Mouse (Mus musculus): ENCODE data around the gene Fam19a3.
"Not testable (repeated sequence)": the region's sequence is repeated elsewhere in the genome, so short reads cannot be mapped to it uniquely, and the experiment has no call there.

Gene Fam19a3

DNA sequence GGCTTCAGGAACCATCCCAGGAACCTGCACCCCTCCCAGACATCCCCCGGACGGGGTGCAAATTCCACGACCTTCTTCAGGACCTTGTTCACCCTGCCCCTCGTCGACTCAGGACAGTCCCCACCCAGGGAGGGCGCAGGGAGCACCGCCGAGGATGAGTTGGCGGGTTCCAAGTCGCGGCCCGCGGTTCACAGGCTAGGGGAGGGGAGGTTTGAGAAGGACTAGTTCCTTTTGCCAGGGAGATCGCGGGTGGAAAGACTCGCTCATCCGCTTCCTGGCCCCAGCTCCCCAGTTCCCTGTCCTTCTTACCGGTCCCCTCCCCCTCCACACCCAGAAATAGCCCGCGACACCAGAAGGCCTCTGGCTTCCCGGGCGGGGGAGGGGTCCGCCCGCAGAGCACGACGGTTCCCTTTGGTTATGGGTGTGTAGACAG is at the start of gene Fam19a3:
TSS of gene Fam19a3 (minus strand) at position 370 of the 433 bp plus-strand sequence.
- peak; percentile 59 for DNase-seq (ENCODE audit: extremely low spot score, low spot score)

DNA sequence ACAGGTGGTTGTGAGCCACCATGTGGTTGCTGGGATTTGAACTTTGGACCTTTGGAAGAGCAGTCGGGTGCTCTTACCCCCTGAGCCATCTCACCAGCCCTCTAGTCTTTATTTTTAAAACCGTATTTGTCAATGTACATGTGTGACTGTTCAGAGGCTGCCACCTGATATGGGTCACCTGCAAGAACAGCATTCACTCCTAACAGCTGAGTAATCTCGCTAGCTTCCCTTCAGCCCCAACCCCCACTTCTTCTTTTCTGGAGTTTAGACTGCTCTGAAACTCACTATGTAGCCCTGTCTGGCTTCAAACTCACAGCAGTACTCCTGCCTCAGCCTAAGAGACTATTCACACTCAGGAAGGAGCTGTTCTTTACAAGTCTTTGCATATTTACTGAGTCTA is 40.8 kb upstream of the Fam19a3 start:
- DNase-seq (ENCODE audit: extremely low spot score, low spot score) = no peak

DNA sequence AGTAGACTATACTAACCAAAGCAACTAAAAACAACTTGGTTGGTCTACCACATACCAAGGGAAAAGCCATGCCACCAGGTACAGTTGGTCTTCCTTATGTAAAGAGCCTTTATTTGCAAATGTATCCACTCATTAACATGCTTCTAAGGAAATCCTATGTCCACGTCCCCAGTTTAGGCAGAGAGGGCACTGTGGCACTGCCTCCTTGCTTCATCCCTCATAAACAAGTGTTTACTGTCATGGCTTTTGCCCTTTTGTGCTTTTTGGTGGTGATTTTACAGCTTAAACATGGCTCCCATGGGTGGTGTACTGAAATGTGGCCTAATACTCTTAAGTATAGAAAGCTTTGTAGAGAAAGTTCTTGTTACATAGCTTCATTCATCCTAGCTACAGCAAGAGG is 38.8 kb upstream of the Fam19a3 start:
- no peak for DNase-seq (ENCODE audit: extremely low spot score, low spot score)

DNA sequence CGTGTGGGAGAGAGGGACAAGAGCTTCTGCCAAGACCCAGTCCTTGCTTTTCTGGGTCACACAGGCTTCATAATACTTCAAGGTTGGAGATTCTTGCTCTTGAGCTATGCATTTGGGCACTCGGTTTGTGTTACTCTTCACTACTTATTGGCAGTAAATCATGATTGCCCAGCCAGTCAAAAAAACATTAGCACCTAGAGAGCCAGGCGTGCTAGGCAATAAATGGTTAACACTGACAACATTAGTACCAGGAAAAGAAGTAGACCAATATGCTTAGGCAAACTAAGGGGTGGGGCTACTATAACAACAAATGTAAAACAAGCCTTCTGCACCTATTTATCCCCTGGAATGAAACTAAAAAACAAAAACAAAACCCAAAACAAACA is 37.1 kb upstream of the Fam19a3 start:
- DNase-seq (ENCODE audit: extremely low spot score, low spot score) = no peak

DNA sequence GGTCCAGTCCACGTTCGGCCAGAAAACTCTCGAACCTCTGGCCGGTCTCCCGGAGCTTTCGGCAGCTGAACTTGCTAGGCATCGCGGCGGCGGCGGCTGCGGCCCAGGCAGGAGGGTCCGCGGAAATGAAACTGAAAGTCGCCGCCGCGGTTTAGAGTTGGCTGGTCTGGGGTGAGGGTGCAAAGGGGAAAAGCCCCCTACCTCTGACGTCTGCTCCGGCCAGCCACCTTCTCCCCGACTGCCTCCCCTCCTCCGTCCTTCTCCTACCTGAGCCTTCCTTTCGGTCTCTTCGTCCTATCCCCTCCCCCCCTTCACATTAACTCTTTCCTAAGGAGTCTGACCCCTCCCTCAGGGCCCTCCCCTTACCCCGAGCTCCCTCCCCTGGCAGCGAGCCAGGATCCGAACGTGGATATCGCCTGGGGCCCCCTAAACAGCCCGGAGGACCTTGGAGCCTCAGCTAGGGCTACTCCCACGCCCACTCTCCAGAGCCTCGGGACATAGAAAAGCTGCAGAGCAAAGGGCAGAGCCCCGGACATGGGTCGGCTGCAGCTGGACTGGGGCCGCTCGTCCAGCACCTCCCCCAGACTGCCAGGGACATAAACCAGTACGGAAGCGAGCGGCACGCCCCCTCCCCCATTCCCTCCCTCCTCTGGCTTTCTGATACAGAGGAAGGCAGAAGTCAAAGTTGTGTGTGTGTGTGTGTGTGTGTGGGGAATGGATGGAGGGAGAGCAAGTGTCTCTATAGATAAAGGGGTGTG is 36.5 kb upstream of the Fam19a3 start, which contains the start of gene Mov10:
TSS of gene Mov10 (minus strand) at position 573 of the 758 bp plus-strand sequence.
- DNase-seq (ENCODE audit: extremely low spot score, low spot score) = peak; percentile 82

DNA sequence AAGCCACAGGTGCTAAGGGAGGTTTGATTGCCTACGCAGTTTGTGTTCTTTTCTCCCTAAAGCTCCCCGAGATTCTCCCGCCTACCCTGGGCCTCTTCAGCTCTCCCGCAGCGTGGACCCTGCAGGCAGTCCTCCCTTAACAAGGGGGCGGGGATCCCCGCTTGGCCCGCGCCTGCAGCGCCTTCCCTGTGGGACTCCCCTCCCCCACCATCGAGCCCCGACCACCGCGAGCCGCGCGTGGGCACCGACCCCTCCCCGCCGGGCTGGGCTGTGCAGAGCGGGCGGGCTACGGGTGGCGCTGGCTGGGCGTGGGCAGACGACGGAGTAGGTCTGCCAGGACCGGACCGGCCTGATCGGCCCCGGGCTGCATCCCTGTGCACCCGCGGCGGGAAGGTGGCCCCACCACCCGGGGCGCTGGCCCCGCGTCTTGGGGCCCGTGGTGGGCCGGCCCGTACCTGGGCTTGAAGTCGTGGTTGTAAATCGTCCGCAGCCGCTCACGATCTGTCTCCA is 35.9 kb upstream of the Fam19a3 start:
- peak; percentile 70 for DNase-seq (ENCODE audit: extremely low spot score, low spot score)

- no peak for DNase-seq (ENCODE audit: extremely low spot score, low spot score)
Observed at GRCm38 (mm10) chr3:104816130-104816529, 34.5 kb upstream of the Fam19a3 start.

DNA sequence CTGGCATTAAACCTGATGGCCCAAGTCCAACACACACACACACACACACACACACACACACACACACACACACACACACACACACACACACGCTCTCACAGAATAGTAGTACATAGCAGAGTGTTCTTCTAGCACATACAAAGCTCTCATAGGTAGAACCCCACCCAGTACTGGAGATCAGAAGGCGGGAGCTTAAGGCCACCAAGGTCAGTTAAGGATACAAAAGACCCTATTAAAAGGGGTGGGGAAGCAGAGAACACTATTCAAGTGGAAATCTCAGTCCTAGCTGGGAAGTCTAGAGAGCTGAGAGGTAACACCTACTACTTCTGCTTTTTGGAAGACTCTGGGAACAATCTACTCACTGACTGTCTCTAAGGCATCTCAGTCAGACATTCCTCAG is 33.7 kb upstream of the Fam19a3 start:
- DNase-seq (ENCODE audit: extremely low spot score, low spot score) = no peak

DNA sequence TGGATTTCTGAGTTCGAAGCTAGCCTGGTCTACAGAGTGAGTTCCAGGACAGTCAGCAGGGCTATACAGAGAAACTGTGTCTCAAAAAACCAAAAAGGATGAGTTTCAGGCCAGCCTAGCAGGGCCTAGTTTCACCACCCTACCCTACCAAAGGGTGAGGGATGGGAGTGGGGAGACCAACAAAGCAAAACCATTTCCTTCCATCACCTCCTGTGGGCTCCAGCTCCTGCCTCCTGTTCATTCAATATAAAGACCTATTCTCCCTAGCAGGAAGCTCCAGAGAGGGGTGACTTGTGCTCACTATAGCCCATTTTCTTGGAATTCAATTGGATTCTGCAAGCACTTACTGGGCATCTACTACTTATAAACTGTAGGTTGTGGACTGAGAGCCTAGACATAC is 33.1 kb upstream of the Fam19a3 start:
- DNase-seq (ENCODE audit: extremely low spot score, low spot score) = no peak

- DNase-seq (ENCODE audit: extremely low spot score, low spot score) = not testable (repeated sequence)
Observed at GRCm38 (mm10) chr3:104813227-104813626, 31.6 kb upstream of the Fam19a3 start.

DNA sequence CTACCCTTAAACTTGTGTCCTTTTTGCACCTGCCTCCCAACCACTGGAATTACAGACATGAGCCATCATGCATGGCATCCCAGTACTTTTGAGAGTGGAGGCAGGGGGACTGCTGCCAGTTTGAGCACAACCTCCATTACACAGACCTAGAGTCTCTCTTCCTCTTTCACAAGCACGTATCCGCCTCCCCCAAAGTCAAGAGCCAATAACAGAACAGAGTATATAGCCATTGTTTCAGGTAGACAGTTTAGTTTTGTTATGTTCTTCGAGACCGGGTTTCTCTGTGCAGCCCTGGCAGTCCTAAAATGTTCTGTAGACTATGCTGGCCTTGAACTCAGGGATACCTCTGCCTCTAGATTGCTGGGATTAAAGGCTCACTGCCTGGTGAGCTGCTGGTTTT is 30.6 kb upstream of the Fam19a3 start:
- no peak for DNase-seq (ENCODE audit: extremely low spot score, low spot score)

- no peak for DNase-seq (ENCODE audit: extremely low spot score, low spot score)
Observed at GRCm38 (mm10) chr3:104811752-104812151, 30.1 kb upstream of the Fam19a3 start.

- no peak for DNase-seq (ENCODE audit: extremely low spot score, low spot score)
Observed at GRCm38 (mm10) chr3:104805539-104805938, 23.9 kb upstream of the Fam19a3 start.

DNA sequence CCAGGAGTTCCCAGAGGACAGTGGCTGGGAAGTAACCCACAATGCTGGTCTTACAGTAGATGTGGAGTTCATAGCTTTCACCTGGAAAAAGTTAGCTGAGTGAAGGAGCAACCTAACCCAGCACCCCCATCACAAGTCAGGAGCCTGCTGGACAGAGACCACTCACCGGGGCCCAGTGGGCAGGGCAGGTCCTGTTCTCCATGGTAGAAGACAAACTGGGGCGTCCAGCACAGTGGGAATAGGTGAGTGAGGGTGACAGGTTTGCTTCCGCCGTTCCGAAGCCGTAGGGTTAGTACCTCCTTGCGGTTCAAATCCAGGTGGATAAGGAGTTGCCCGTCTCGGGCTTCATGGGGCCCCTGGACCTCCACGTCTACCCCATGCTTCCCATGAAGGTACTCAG is 22.7 kb upstream of the Fam19a3 start:
- DNase-seq (ENCODE audit: extremely low spot score, low spot score) = no peak

DNA sequence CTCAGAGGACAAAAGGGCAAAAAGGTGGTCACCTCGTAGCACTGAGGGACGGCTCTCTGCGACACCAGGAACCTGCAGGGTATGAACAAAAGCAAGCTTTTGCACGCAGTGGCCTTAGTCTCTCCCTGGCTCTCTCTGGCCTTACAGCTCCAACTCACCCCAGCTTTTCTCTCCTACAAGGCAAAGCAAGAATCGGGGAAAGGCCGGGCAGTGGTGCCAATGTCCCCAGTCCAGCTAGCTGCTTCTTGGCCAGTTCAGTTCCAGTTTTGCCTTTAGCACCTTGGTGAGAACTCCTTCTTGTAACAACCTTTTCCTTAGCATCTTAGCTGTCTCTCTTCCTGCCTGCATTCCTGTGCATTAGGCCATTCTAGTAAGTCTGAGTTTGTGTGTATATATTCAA is 19.8 kb upstream of the Fam19a3 start:
- DNase-seq (ENCODE audit: extremely low spot score, low spot score) = no peak

DNA sequence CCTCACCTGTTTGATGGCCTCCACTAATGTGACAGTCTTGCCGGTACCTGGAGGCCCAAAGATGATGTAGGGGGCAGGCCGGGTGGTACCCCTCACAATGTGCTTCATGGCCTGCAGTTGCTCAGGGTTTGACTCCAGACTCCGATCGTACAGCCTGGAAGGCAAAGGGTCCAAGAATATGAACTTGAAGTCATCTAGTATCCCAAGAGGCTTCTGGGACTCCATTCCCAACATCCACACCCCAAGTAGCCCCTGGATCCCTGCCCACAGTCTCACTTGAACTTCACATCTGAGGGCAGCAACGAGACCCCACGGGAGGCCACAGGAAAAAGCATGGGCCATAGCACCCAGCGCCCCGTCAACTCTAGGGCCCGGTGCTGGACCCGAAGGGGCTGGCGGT is 19.0 kb upstream of the Fam19a3 start:
- DNase-seq (ENCODE audit: extremely low spot score, low spot score) = no peak

GRCm38 (mm10) chr3:104796430-104797082 is 14.9 kb upstream of the Fam19a3 start:
- DNase-seq (ENCODE audit: extremely low spot score, low spot score) = no peak

- DNase-seq (ENCODE audit: extremely low spot score, low spot score) = no peak
Observed at GRCm38 (mm10) chr3:104795661-104796340, 14.2 kb upstream of the Fam19a3 start.

- no peak for DNase-seq (ENCODE audit: extremely low spot score, low spot score)
Observed at GRCm38 (mm10) chr3:104794953-104795470, 13.4 kb upstream of the Fam19a3 start.

GRCm38 (mm10) chr3:104793871-104794828 is 12.5 kb upstream of the Fam19a3 start:
- DNase-seq (ENCODE audit: extremely low spot score, low spot score) = peak; percentile 87
